Mouse (Mus musculus): ENCODE results near the gene Olfr715b.
"Not testable (repeated sequence)": the region's sequence is repeated elsewhere in the genome, so short reads cannot be mapped to it uniquely, and the experiment has no call there.

The Olfr715b gene

GRCm38 (mm10) chr7:107110269-107110668 lies at the start of gene Olfr715b:
Gene Olfr715b, minus strand, starts transcription at chr7:107110369.
- DNase-seq (ENCODE audit: low read depth) = not testable (repeated sequence)

- DNase-seq (ENCODE audit: low read depth) = not testable (repeated sequence)
These were observed 27.9 kb upstream of the Olfr715b start, which contains the start of gene Olfr716 for GRCm38 (mm10) chr7:107138027-107138426. Gene Olfr716, plus strand, starts transcription at chr7:107138327.

GRCm38 (mm10) chr7:107130983-107131382 lies 20.8 kb upstream of the Olfr715b start, which contains the start of gene Olfr715:
Gene Olfr715, minus strand, starts transcription at chr7:107131083.
- DNase-seq (ENCODE audit: low read depth) = not testable (repeated sequence)

- DNase-seq (ENCODE audit: low read depth) = no peak
These were observed 17.2 kb downstream of the Olfr715b start, which contains the start of gene Olfr17 for GRCm38 (mm10) chr7:107092920-107093319. Gene Olfr17, plus strand, starts transcription at chr7:107093220.

- DNase-seq (ENCODE audit: low read depth) = no peak
These were observed 39.5 kb downstream of the Olfr715b start, which contains the start of gene Olfr714 for GRCm38 (mm10) chr7:107070681-107071080. Gene Olfr714, plus strand, starts transcription at chr7:107070981.
